ENCODE assay signal across 29 mouse cellular contexts in genomic region chr12:54120386-54120785, GRCm38 (mm10).
"Had no signal": no experiment of that assay in that cellular context is flagged by ENCODE, and none has a peak within 500 bp of the region (broad histone marks: within the 10 kb centered on the region; RNA-seq: fewer than 3 reads in every experiment).

No protein-coding gene starts in this region.

- H3K27me3 ChIP-seq: embryonic facial prominence, embryonic 12.5 days; embryonic facial prominence, embryonic 13.5 days; embryonic facial prominence, embryonic 15.5 days; forebrain, embryonic 12.5 days; forebrain, embryonic 13.5 days; forebrain, embryonic 15.5 days had no signal

- H3K27ac ChIP-seq: embryonic facial prominence, embryonic 10.5 days; embryonic facial prominence, embryonic 12.5 days; embryonic facial prominence, embryonic 13.5 days; forebrain, embryonic 10.5 days; forebrain, embryonic 12.5 days; forebrain, embryonic 13.5 days; forebrain, embryonic 15.5 days; gastrocnemius, adult 2 months; heart, adult 2 months; heart, embryonic 10.5 days had no signal

- H3K4me2 ChIP-seq: embryonic facial prominence, embryonic 12.5 days; embryonic facial prominence, embryonic 13.5 days; embryonic facial prominence, embryonic 15.5 days; forebrain, embryonic 12.5 days; forebrain, embryonic 13.5 days; forebrain, embryonic 15.5 days; heart, embryonic 11.5 days had no signal

- H3K9ac ChIP-seq: embryonic facial prominence, embryonic 12.5 days; embryonic facial prominence, embryonic 13.5 days; embryonic facial prominence, embryonic 15.5 days; forebrain, embryonic 12.5 days; forebrain, embryonic 13.5 days; forebrain, embryonic 15.5 days; forebrain, postnatal 0 days had no signal

- H3K36me3 ChIP-seq: embryonic facial prominence, embryonic 10.5 days; embryonic facial prominence, embryonic 12.5 days; embryonic facial prominence, embryonic 13.5 days; embryonic facial prominence, embryonic 15.5 days; forebrain, embryonic 10.5 days; forebrain, embryonic 12.5 days; forebrain, embryonic 15.5 days; heart, embryonic 10.5 days had no signal

- H3K4me3 ChIP-seq: embryonic facial prominence, embryonic 10.5 days; embryonic facial prominence, embryonic 12.5 days; embryonic facial prominence, embryonic 13.5 days; embryonic facial prominence, embryonic 15.5 days; erythroblast, embryonic 14.5 days; forebrain, embryonic 10.5 days; forebrain, embryonic 12.5 days; forebrain, embryonic 13.5 days; forebrain, embryonic 15.5 days; gastrocnemius, adult 2 months; heart, adult 2 months; heart, embryonic 10.5 days had no signal

- H3K4me1 ChIP-seq: embryonic facial prominence, embryonic 10.5 days; embryonic facial prominence, embryonic 12.5 days; forebrain, embryonic 10.5 days; heart, embryonic 10.5 days had no signal

- DNase-seq: cerebellum, adult 8-10 months; cerebellum, adult 9-10 months; cerebellum, adult 9-11 months; cerebellum, postnatal 14 days; cerebellum, postnatal 25 days; cerebellum, postnatal 36 days; embryo, embryonic 11 days; forebrain, postnatal 0 days; gastrocnemius, adult 2 months; gastrocnemius, postnatal 10 days; gastrocnemius, postnatal 14 days; gastrocnemius, postnatal 25 days; gastrocnemius, postnatal 36 days; heart, adult 11 months; heart, adult 18-20 months; heart, adult 2 months had no signal

- H3K9me3 ChIP-seq: embryonic facial prominence, embryonic 10.5 days; embryonic facial prominence, embryonic 12.5 days; embryonic facial prominence, embryonic 13.5 days; embryonic facial prominence, embryonic 15.5 days; forebrain, embryonic 10.5 days; forebrain, embryonic 12.5 days; forebrain, embryonic 13.5 days; forebrain, embryonic 15.5 days; heart, embryonic 10.5 days had no signal

- ATAC-seq: forebrain, embryonic 13.5 days; forebrain, embryonic 14.5 days; forebrain, embryonic 15.5 days; forebrain, embryonic 16.5 days; forebrain, postnatal 0 days had no signal
